Mouse (Mus musculus) embryonic stem cell, embryonic (primary cell): ENCODE measurements around the gene Smarcc2.

ENCODE experiments used
- CTCF ChIA-PET, 4 experiments: fragments of 300-600 bp in 2 of 4; fragments of 350-600 bp in 2 of 4; sonication (Branson Sonifier 250); formaldehyde crosslinking; loops; one replicate each; lab custom pipeline; 2022; ENCODE audit warnings: inconsistent platforms in 2 of 4; lab: Charles Lee
- POLR2A ChIA-PET, 4 experiments: fragments of 300-600 bp in 2 of 4; fragments of 350-600 bp in 2 of 4; sonication (Branson Sonifier 250); formaldehyde crosslinking; loops; one replicate each; lab custom pipeline; 2022; ENCODE audit warnings: antibody characterized with exemption in 4 of 4, inconsistent platforms in 1 of 4; lab: Charles Lee

Gene Smarcc2

GRCm38 (mm10) chr10:128460270-128460630 is 1.2 kb downstream of the Smarcc2 start:
- POLR2A ChIA-PET = interaction anchor here in 3 of 4 experiments (0.7 to 4.9 kb wide), 35 partner anchors 9 to 345 kb away, joined by 3 to 31 read pairs (median 5); partner anchors contain the start of genes Cnpy2 (in 3 of the 3), Myl6 (in 3 of the 3), Esyt1 (in 2 of the 3) and Zc3h10 (in 2 of the 3)
- CTCF ChIA-PET = interaction anchor here (0.6 to 2.1 kb wide), 11 partner anchors 14 to 153 kb away, joined by 3 to 9 read pairs (median 5); partner anchors contain the start of gene Esyt1 (in 1 of the 4)

- ChIA-PET POLR2A (interaction anchor here (0.6 to 5.8 kb wide), 69 partner anchors 8 to 391 kb away, joined by 3 to 62 read pairs (median 5); partner anchors contain the start of genes Myl6 (in 4 of the 4), Myl6b (in 3 of the 4), Nabp2 (in 3 of the 4) and Rnf41 (in 3 of the 4)), CTCF (interaction anchor here (0.5 to 2.5 kb wide), 36 partner anchors 8 to 960 kb away, joined by 3 to 15 read pairs (median 4); partner anchors contain the start of genes Myl6 (in 2 of the 4), Nabp2 (in 2 of the 4), Rnf41 (in 2 of the 4) and Erbb3 (in 1 of the 4))
Observed at GRCm38 (mm10) chr10:128474366-128474765, 15.3 kb downstream of the Smarcc2 start.

GRCm38 (mm10) chr10:128486370-128486769 is 27.3 kb downstream of the Smarcc2 start:
- ChIA-PET POLR2A (interaction anchor here in 2 of 4 experiments (0.6 to 8.0 kb wide), 9 partner anchors 10 to 67 kb away, joined by 3 to 62 read pairs (median 10); partner anchors contain the start of genes Esyt1 (in 2 of the 2), Myl6b (in 1 of the 2) and Zc3h10 (in 1 of the 2)), CTCF (interaction anchor here in 1 of 4 experiments (1.4 kb wide), 1 partner anchor 8 kb away, joined by 4 read pairs; the partner anchor contains the start of gene Myl6)

GRCm38 (mm10) chr10:128487861-128488712 is 29.0 kb downstream of the Smarcc2 start:
- ChIA-PET POLR2A (interaction anchor here (0.6 to 8.0 kb wide), 27 partner anchors 8 to 185 kb away, joined by 3 to 62 read pairs (median 4); partner anchors contain the start of genes Esyt1 (in 2 of the 4), Myl6b (in 2 of the 4), Nabp2 (in 2 of the 4) and Rnf41 (in 2 of the 4)), CTCF (interaction anchor here in 2 of 4 experiments (0.6 to 1.4 kb wide), 4 partner anchors 14 to 286 kb away, joined by 3 to 5 read pairs (median 4); partner anchors contain the start of gene Esyt1 (in 1 of the 2))

GRCm38 (mm10) chr10:128488776-128489175 is 29.7 kb downstream of the Smarcc2 start:
- POLR2A ChIA-PET = interaction anchor here (0.9 to 8.0 kb wide), 23 partner anchors 9 to 185 kb away, joined by 3 to 62 read pairs (median 5); partner anchors contain the start of genes Myl6b (in 2 of the 4), Zc3h10 (in 2 of the 4), Esyt1 (in 1 of the 4) and Nabp2 (in 1 of the 4)
- CTCF ChIA-PET = interaction anchor here in 2 of 4 experiments (0.6 kb wide), 3 partner anchors 130 to 285 kb away, joined by 3 read pairs; no protein-coding TSS in a partner anchor

- ChIA-PET POLR2A (interaction anchor here (0.6 to 8.0 kb wide), 24 partner anchors 9 to 267 kb away, joined by 3 to 62 read pairs (median 4); partner anchors contain the start of genes Zc3h10 (in 3 of the 4), Myl6b (in 2 of the 4), Pa2g4 (in 2 of the 4) and Nabp2 (in 1 of the 4)), CTCF (interaction anchor here in 3 of 4 experiments (0.6 to 1.4 kb wide), 3 partner anchors 15 to 131 kb away, joined by 3 read pairs; no protein-coding TSS in a partner anchor)
Observed at GRCm38 (mm10) chr10:128489380-128489779, 30.3 kb downstream of the Smarcc2 start.

- CTCF ChIA-PET = interaction anchor here in 1 of 4 experiments (1.4 kb wide), 1 partner anchor 15 kb away, joined by 3 read pairs; no protein-coding TSS in a partner anchor
- POLR2A ChIA-PET = interaction anchor here (0.6 to 8.0 kb wide), 24 partner anchors 8 to 312 kb away, joined by 3 to 62 read pairs (median 4); partner anchors contain the start of genes Zc3h10 (in 3 of the 4), Myl6b (in 2 of the 4), Nabp2 (in 2 of the 4) and Pa2g4 (in 2 of the 4)
Observed at GRCm38 (mm10) chr10:128489785-128490184, 30.7 kb downstream of the Smarcc2 start.

- CTCF ChIA-PET = interaction anchor here in 2 of 4 experiments (1.1 to 1.4 kb wide), 2 partner anchors 16 kb away, joined by 3 read pairs; no protein-coding TSS in a partner anchor
- POLR2A ChIA-PET = interaction anchor here (0.6 to 8.0 kb wide), 24 partner anchors 8 to 313 kb away, joined by 3 to 62 read pairs (median 4); partner anchors contain the start of genes Zc3h10 (in 3 of the 4), Myl6b (in 2 of the 4), Nabp2 (in 2 of the 4) and Pa2g4 (in 2 of the 4)
Observed at GRCm38 (mm10) chr10:128490232-128490631, 31.2 kb downstream of the Smarcc2 start.

- ChIA-PET CTCF (interaction anchor here in 2 of 4 experiments (1.1 to 1.4 kb wide), 2 partner anchors 16 to 17 kb away, joined by 3 read pairs; no protein-coding TSS in a partner anchor), POLR2A (interaction anchor here (0.6 to 8.0 kb wide), 22 partner anchors 8 to 254 kb away, joined by 3 to 62 read pairs (median 4); partner anchors contain the start of genes Zc3h10 (in 3 of the 4), Esyt1 (in 2 of the 4), Myl6b (in 2 of the 4) and Dgka (in 1 of the 4))
Observed at GRCm38 (mm10) chr10:128490912-128491311, 31.9 kb downstream of the Smarcc2 start.

- ChIA-PET CTCF (interaction anchor here in 1 of 4 experiments (1.1 kb wide), 1 partner anchor 17 kb away, joined by 3 read pairs; no protein-coding TSS in a partner anchor), POLR2A (interaction anchor here in 3 of 4 experiments (0.6 to 8.0 kb wide), 13 partner anchors 8 to 253 kb away, joined by 3 to 62 read pairs (median 5); partner anchors contain the start of genes Dgka (in 1 of the 3), Esyt1 (in 1 of the 3), Pa2g4 (in 1 of the 3) and Zc3h10 (in 1 of the 3))
Observed at GRCm38 (mm10) chr10:128491495-128491894, 32.4 kb downstream of the Smarcc2 start.

GRCm38 (mm10) chr10:128492051-128492450 is 33.0 kb downstream of the Smarcc2 start:
- POLR2A ChIA-PET = interaction anchor here in 3 of 4 experiments (1.3 to 5.7 kb wide), 20 partner anchors 10 to 253 kb away, joined by 3 to 45 read pairs (median 16); partner anchors contain the start of genes Esyt1 (in 2 of the 3), Nabp2 (in 2 of the 3), Rnf41 (in 2 of the 3) and Cnpy2 (in 1 of the 3)
- CTCF ChIA-PET = interaction anchor here in 1 of 4 experiments (1.6 kb wide), 1 partner anchor 10 kb away, joined by 6 read pairs; no protein-coding TSS in a partner anchor

- ChIA-PET POLR2A (interaction anchor here in 3 of 4 experiments (0.6 to 4.8 kb wide), 72 partner anchors 9 to 458 kb away, joined by 3 to 75 read pairs (median 6); partner anchors contain the start of genes Esyt1 (in 3 of the 3), Pa2g4 (in 3 of the 3), Zc3h10 (in 3 of the 3) and Ankrd52 (in 2 of the 3)), CTCF (interaction anchor here in 3 of 4 experiments (0.5 to 2.7 kb wide), 9 partner anchors 10 to 428 kb away, joined by 3 to 13 read pairs (median 5); partner anchors contain the start of genes Esyt1 (in 1 of the 3) and Zc3h10 (in 1 of the 3))
Observed at GRCm38 (mm10) chr10:128492633-128493311, 33.7 kb downstream of the Smarcc2 start.

GRCm38 (mm10) chr10:128493319-128493694 is 34.3 kb downstream of the Smarcc2 start:
- ChIA-PET CTCF (interaction anchor here in 3 of 4 experiments (0.5 to 2.7 kb wide), 22 partner anchors 11 to 1676 kb away, joined by 3 to 16 read pairs (median 5); partner anchors contain the start of genes Esyt1 (in 2 of the 3), Nabp2 (in 2 of the 3), Rnf41 (in 2 of the 3) and Zc3h10 (in 2 of the 3)), POLR2A (interaction anchor here (0.5 to 4.8 kb wide), 111 partner anchors 8 to 459 kb away, joined by 3 to 75 read pairs (median 5); partner anchors contain the start of genes Ankrd52 (in 3 of the 4), Esyt1 (in 3 of the 4), Nabp2 (in 3 of the 4) and Pa2g4 (in 3 of the 4))

- POLR2A ChIA-PET = interaction anchor here (0.5 to 4.8 kb wide), 125 partner anchors 8 to 776 kb away, joined by 3 to 75 read pairs (median 5); partner anchors contain the start of genes Ankrd52 (in 3 of the 4), Cnpy2 (in 3 of the 4), Esyt1 (in 3 of the 4) and Nabp2 (in 3 of the 4)
- CTCF ChIA-PET = interaction anchor here (0.6 to 2.7 kb wide), 30 partner anchors 8 to 1675 kb away, joined by 3 to 16 read pairs (median 4); partner anchors contain the start of genes Esyt1 (in 2 of the 4), Nabp2 (in 2 of the 4), Rnf41 (in 2 of the 4) and Zc3h10 (in 2 of the 4)
Observed at GRCm38 (mm10) chr10:128493695-128494666, 34.9 kb downstream of the Smarcc2 start, which contains the start of gene Myl6. Gene Myl6, minus strand, starts transcription at chr10:128494145.
